Mouse (Mus musculus): ENCODE results near the gene Cacna2d1. TPM values are rescaled to one million over a fixed set of nuclear protein-coding genes. Genes with fewer than 3 reads are reported as not detected.

Gene Cacna2d1
- polyA plus RNA-seq, 1 experiment from 2014 or later, result 19.5 TPM

DNA sequence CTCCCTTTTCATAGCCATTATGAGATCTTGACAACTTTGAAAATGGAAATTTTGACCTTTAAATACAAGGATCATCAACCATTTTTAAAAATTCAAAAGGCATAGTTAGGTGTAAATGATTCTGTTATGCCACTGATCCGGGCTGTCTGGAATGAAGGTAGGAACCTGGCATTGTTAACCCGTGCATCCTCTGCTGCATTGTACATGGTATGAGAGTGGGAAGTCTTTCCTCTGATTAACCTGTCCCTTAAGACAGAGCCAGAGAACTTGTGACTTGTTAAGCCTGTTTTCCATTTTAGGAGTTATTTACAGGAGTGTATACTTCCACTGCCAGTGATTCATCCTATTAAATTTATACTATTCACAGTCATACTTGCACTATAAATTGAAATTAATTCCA lies 171.2 kb downstream of the Cacna2d1 start:
- H3K9ac ChIP-seq (replicated peaks), result no peak overlapping the region
- no peak for ATAC-seq (ENCODE audit: insufficient number of reproducible peaks, insufficient read depth, low FRiP score, low TSS enrichment, low read depth)
- no peaks in the 10 kb centered on the region for H3K9me3 ChIP-seq
- H3K4me2 ChIP-seq, result no peak overlapping the region
- no peak overlapping the region for H3K27ac ChIP-seq
- no peaks in the 10 kb centered on the region for H3K27me3 ChIP-seq
- peaks cover 6% of the 10 kb centered on the region; the same call in 1 of the 2 replicates for H3K4me1 ChIP-seq (replicated peaks)
- no peak overlapping the region for H3K4me3 ChIP-seq (replicated peaks)
- 86% methylated on average over 2 of the region's 2 CpGs for WGBS
- no peaks in the 10 kb centered on the region for H3K36me3 ChIP-seq

DNA sequence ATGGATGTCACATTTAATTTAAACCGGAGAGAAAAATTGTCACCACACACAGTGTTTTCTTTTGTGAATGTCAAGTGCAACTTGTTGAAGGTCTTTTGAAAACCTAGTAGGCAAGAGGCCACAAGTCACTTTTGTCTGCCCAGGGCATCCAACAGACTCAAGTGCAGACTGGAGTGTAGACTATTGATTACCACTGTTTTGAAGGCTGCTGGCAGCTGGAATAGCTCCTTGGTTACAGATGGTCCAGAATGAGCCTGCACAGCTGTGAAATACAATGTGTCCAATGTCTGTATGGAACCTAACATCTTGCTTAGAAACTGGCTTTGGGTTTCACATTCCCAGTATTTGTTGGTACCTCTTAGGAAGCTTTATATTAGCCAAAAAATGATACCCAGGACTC lies 176.2 kb downstream of the Cacna2d1 start:
- Histone ChIP-seq H3K36me3 (no peaks in the 10 kb centered on the region), H3K4me2 (no peak overlapping the region), H3K9ac (replicated peaks) (no peak overlapping the region), H3K9me3 (no peaks in the 10 kb centered on the region), H3K27ac (no peak overlapping the region), H3K4me1 (replicated peaks) (no peaks in the 10 kb centered on the region), H3K27me3 (no peaks in the 10 kb centered on the region), H3K4me3 (replicated peaks) (no peak overlapping the region)
- peak; percentile 20; the same call in 1 of the 2 replicates for ATAC-seq (ENCODE audit: insufficient number of reproducible peaks, insufficient read depth, low FRiP score, low TSS enrichment, low read depth)
- 91% methylated on average over 1 of the region's 1 CpGs for WGBS

DNA sequence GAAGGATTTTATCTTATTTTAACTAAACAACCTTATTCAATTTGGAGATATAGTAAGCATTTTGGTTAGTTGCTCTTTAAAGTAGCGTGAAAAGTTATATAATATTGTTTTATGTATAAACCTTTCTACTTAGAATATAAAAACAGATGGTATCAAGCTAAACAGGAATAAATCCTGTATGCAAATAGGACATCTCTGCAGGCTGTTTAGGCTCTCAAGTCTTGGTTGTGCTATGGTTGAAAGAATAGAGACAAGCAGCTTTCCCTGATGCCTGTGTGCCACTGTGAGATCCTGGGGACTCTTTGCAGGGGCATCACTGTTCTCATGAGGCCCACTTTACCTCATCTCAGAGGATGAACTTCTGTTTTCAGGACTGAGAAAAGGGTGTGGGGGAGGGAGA lies 179.4 kb downstream of the Cacna2d1 start:
- H3K36me3 ChIP-seq, result no peaks in the 10 kb centered on the region
- H3K27ac ChIP-seq, result no peak overlapping the region
- H3K27me3 ChIP-seq, result no peaks in the 10 kb centered on the region
- no peaks in the 10 kb centered on the region for H3K9me3 ChIP-seq
- 93% methylated on average over 1 of the region's 1 CpGs for WGBS
- H3K4me3 ChIP-seq (replicated peaks), result no peak overlapping the region
- 0 out of 2 replicates have a peak, but pooled peaks cover 4% of the 10 kb centered on the region for H3K4me1 ChIP-seq (replicated peaks)
- ATAC-seq (ENCODE audit: insufficient number of reproducible peaks, insufficient read depth, low FRiP score, low TSS enrichment, low read depth), result no peak
- H3K4me2 ChIP-seq, result no peak overlapping the region
- no peak overlapping the region for H3K9ac ChIP-seq (replicated peaks)

GRCm38 (mm10) chr5:16121334-16121733 lies 186.8 kb downstream of the Cacna2d1 start:
- Histone ChIP-seq H3K4me1 (replicated peaks) (0 out of 2 replicates have a peak, but pooled peaks cover 4% of the 10 kb centered on the region), H3K9me3 (no peaks in the 10 kb centered on the region), H3K36me3 (no peaks in the 10 kb centered on the region), H3K9ac (replicated peaks) (no peak overlapping the region), H3K4me3 (replicated peaks) (no peak overlapping the region), H3K27me3 (no peaks in the 10 kb centered on the region), H3K4me2 (no peak overlapping the region), H3K27ac (no peak overlapping the region)
- ATAC-seq (ENCODE audit: insufficient number of reproducible peaks, insufficient read depth, low FRiP score, low TSS enrichment, low read depth), result no peak
- 62% methylated on average over 11 of the region's 11 CpGs for WGBS

GRCm38 (mm10) chr5:16122110-16122509 lies 187.6 kb downstream of the Cacna2d1 start:
- Histone ChIP-seq H3K4me3 (replicated peaks) (no peak overlapping the region), H3K4me2 (no peak overlapping the region), H3K4me1 (replicated peaks) (0 out of 2 replicates have a peak, but pooled peaks cover under 1% of the 10 kb centered on the region), H3K36me3 (no peaks in the 10 kb centered on the region), H3K27me3 (no peaks in the 10 kb centered on the region), H3K9me3 (no peaks in the 10 kb centered on the region), H3K9ac (replicated peaks) (no peak overlapping the region), H3K27ac (no peak overlapping the region)
- WGBS, result 92% methylated on average over 6 of the region's 6 CpGs
- ATAC-seq (ENCODE audit: insufficient number of reproducible peaks, insufficient read depth, low FRiP score, low TSS enrichment, low read depth), result no peak

GRCm38 (mm10) chr5:16134286-16135094 lies 200.0 kb downstream of the Cacna2d1 start:
- WGBS, result 84% methylated on average over 6 of the region's 6 CpGs
- Histone ChIP-seq H3K27ac (no peak overlapping the region), H3K27me3 (no peaks in the 10 kb centered on the region), H3K4me1 (replicated peaks) (no peaks in the 10 kb centered on the region), H3K4me3 (replicated peaks) (no peak overlapping the region), H3K36me3 (no peaks in the 10 kb centered on the region), H3K9ac (replicated peaks) (no peak overlapping the region), H3K4me2 (no peak overlapping the region), H3K9me3 (no peaks in the 10 kb centered on the region)
- ATAC-seq (ENCODE audit: insufficient number of reproducible peaks, insufficient read depth, low FRiP score, low TSS enrichment, low read depth), result no peak

DNA sequence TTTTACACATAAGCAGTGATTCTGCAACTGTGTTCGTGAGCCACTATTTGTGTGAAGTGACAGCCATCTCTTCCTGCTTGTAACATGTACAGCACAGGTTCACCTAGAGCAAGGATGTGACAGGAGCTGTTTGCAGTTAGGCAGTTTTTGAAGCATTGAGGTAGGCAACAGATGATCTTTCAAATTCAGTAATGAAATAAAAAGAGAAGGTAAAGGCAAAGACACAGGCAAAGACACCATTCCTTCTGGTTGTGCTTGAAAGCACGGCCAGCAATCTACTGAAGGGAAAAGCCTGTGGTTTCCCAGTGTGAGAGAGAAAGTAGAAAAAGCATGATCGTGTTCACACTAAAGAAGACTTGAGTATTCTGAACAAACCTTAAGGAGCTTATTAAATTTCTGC lies 201.5 kb downstream of the Cacna2d1 start:
- Histone ChIP-seq H3K27ac (no peak overlapping the region), H3K27me3 (no peaks in the 10 kb centered on the region), H3K4me3 (replicated peaks) (no peak overlapping the region), H3K4me2 (no peak overlapping the region), H3K36me3 (no peaks in the 10 kb centered on the region), H3K9ac (replicated peaks) (no peak overlapping the region), H3K4me1 (replicated peaks) (no peaks in the 10 kb centered on the region), H3K9me3 (no peaks in the 10 kb centered on the region)
- no peak for ATAC-seq (ENCODE audit: insufficient number of reproducible peaks, insufficient read depth, low FRiP score, low TSS enrichment, low read depth)
- 58% methylated on average over 3 of the region's 3 CpGs for WGBS

DNA sequence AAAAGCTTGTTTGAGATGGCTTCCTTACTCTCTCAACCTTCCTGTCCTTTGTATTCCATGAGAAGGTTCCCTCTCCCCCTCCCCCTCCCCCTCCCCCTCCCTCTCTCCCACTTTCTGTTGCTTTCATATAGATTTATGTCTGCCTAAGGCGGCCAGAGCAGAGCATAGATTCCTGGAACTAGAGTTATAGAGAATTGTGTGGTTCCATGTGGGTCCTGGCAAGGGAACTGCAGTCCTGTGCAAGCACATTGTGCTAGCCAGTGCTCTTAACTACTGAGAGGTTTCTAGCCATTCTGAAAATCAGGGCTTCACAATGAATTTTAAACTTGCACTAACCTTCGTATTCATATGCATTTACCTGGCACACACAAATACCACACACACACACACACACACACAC lies 202.3 kb downstream of the Cacna2d1 start:
- no peaks in the 10 kb centered on the region for H3K36me3 ChIP-seq
- no peak overlapping the region for H3K27ac ChIP-seq
- ATAC-seq (ENCODE audit: insufficient number of reproducible peaks, insufficient read depth, low FRiP score, low TSS enrichment, low read depth), result no peak
- no peak overlapping the region for H3K4me3 ChIP-seq (replicated peaks)
- H3K27me3 ChIP-seq, result no peaks in the 10 kb centered on the region
- 81% methylated on average over 2 of the region's 2 CpGs for WGBS
- no peaks in the 10 kb centered on the region for H3K4me1 ChIP-seq (replicated peaks)
- H3K9me3 ChIP-seq, result no peaks in the 10 kb centered on the region
- H3K4me2 ChIP-seq, result no peak overlapping the region
- no peak overlapping the region for H3K9ac ChIP-seq (replicated peaks)

- 62% methylated on average over 1 of the region's 1 CpGs for WGBS
Observed at GRCm38 (mm10) chr5:16146602-16147001, 212.1 kb downstream of the Cacna2d1 start.

DNA sequence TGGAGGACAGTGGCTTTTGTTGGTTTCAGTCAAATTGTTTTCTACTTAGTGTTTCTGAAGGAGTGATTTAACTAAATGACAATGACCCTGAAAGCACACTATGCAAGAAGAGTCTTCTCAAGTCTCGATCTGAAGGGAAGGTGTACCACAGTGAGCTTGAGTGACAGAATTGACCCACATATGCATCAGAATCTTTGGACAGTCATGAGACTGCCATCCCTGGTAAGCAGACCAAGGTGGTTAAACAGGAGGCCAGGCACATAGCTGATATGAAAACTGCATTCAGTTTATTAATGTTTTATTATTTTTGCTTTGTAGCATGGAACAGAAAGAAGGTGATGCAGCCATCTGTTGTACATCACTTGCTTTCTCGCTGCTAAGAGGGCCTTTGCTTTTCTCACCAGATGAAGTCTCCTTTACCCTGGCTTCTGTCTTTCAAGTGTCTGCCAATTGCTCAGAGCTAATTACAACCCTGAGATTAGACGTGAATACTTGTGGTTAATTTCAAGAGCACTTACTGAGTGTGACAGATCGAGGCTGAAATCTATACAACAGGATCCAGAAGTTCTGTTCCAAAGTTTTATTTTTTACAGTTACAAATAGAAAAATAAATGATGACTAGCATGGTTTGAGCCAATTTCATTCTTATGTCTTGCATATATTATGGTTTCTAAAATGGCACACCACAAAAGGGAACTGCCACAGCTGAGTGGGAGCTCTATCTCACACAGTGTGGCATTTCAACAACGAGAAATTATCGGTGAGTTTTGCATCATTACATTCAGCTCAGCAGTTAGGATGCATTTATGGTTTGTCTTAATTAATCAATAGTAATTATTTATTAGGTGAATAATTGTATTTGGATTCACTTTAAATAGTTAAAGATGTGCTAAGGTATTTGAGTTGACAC lies 221.1 kb downstream of the Cacna2d1 start:
- ATAC-seq (ENCODE audit: insufficient number of reproducible peaks, insufficient read depth, low FRiP score, low TSS enrichment, low read depth), result no peak
- WGBS, result 60% methylated on average over 6 of the region's 6 CpGs
- Histone ChIP-seq H3K36me3 (no peaks in the 10 kb centered on the region), H3K27me3 (no peaks in the 10 kb centered on the region), H3K27ac (no peak overlapping the region), H3K4me1 (replicated peaks) (no peaks in the 10 kb centered on the region), H3K9ac (replicated peaks) (no peak overlapping the region), H3K9me3 (no peaks in the 10 kb centered on the region), H3K4me2 (no peak overlapping the region), H3K4me3 (replicated peaks) (no peak overlapping the region)

More at GRCm38 (mm10) chr5:16146602-16147001, 212.1 kb downstream of the Cacna2d1 start:
- no peak overlapping the region for H3K4me3 ChIP-seq (replicated peaks)
- no peak overlapping the region for H3K4me2 ChIP-seq
- no peaks in the 10 kb centered on the region for H3K36me3 ChIP-seq
- no peak overlapping the region for H3K9ac ChIP-seq (replicated peaks)
- H3K4me1 ChIP-seq (replicated peaks), result no peaks in the 10 kb centered on the region
- H3K27ac ChIP-seq, result no peak overlapping the region
- no peaks in the 10 kb centered on the region for H3K27me3 ChIP-seq
- no peak for ATAC-seq (ENCODE audit: insufficient number of reproducible peaks, insufficient read depth, low FRiP score, low TSS enrichment, low read depth)
- H3K9me3 ChIP-seq, result no peaks in the 10 kb centered on the region

- H3K9ac ChIP-seq (replicated peaks), result no peak overlapping the region
- H3K4me3 ChIP-seq (replicated peaks), result no peak overlapping the region
- no peak for ATAC-seq (ENCODE audit: insufficient number of reproducible peaks, insufficient read depth, low FRiP score, low TSS enrichment, low read depth)
- H3K27me3 ChIP-seq, result no peaks in the 10 kb centered on the region
- H3K27ac ChIP-seq, result no peak overlapping the region
- H3K9me3 ChIP-seq, result no peaks in the 10 kb centered on the region
- H3K4me1 ChIP-seq (replicated peaks), result no peaks in the 10 kb centered on the region
- H3K4me2 ChIP-seq, result no peak overlapping the region
- no peaks in the 10 kb centered on the region for H3K36me3 ChIP-seq
Observed at GRCm38 (mm10) chr5:16163270-16163669, 228.8 kb downstream of the Cacna2d1 start.
